Mouse (Mus musculus) ovary, postnatal 10 days (tissue): ENCODE measurements around the gene Rfc5.

ENCODE experiments used
- DNase-seq: peaks from one replicate; pipeline ENCODE4 v3.0.0; 2022; ENCODE audit warnings: low spot score

Gene Rfc5

GRCm38 (mm10) chr5:117374372-117375049 is 14.3 kb downstream of the Rfc5 start:
- no peak for DNase-seq

GRCm38 (mm10) chr5:117373418-117373817 is 15.4 kb downstream of the Rfc5 start:
- no peak for DNase-seq

- DNase-seq = no peak
These were observed 18.3 kb downstream of the Rfc5 start for GRCm38 (mm10) chr5:117370592-117370991.

GRCm38 (mm10) chr5:117367206-117367605 is 21.6 kb downstream of the Rfc5 start:
- DNase-seq = no peak

GRCm38 (mm10) chr5:117365904-117366561 is 22.8 kb downstream of the Rfc5 start:
- DNase-seq = no peak

GRCm38 (mm10) chr5:117364821-117365220 is 24.0 kb downstream of the Rfc5 start:
- no peak for DNase-seq

GRCm38 (mm10) chr5:117363066-117363782 is 25.6 kb downstream of the Rfc5 start:
- DNase-seq = no peak

- DNase-seq = no peak
These were observed 27.3 kb downstream of the Rfc5 start for GRCm38 (mm10) chr5:117361590-117361989.

GRCm38 (mm10) chr5:117360631-117361541 is 28.0 kb downstream of the Rfc5 start:
- no peak for DNase-seq

GRCm38 (mm10) chr5:117360228-117360515 is 28.7 kb downstream of the Rfc5 start:
- DNase-seq = no peak

GRCm38 (mm10) chr5:117359497-117360227 is 29.2 kb downstream of the Rfc5 start:
- DNase-seq = no peak

GRCm38 (mm10) chr5:117358725-117359124 is 30.1 kb downstream of the Rfc5 start:
- peak; percentile 49 for DNase-seq

- no peak for DNase-seq
These were observed 30.6 kb downstream of the Rfc5 start for GRCm38 (mm10) chr5:117358248-117358630.

GRCm38 (mm10) chr5:117357478-117358247 is 31.2 kb downstream of the Rfc5 start:
- DNase-seq = peak; percentile 35

GRCm38 (mm10) chr5:117357129-117357477 is 31.7 kb downstream of the Rfc5 start, which contains the start of gene Wsb2:
Wsb2 (plus strand) TSS chr5:117357304.
- peak; percentile 58 for DNase-seq

- peak; percentile 41 for DNase-seq
These were observed 32.3 kb downstream of the Rfc5 start for GRCm38 (mm10) chr5:117356365-117357128.

GRCm38 (mm10) chr5:117355648-117356303 is 33.1 kb downstream of the Rfc5 start:
- no peak for DNase-seq

GRCm38 (mm10) chr5:117354121-117354520 is 34.7 kb downstream of the Rfc5 start:
- DNase-seq = no peak

GRCm38 (mm10) chr5:117348279-117348678 is 40.6 kb downstream of the Rfc5 start:
- no peak for DNase-seq
